8 mouse cellular contexts compared by ENCODE assay signal in the genomic region with DNA sequence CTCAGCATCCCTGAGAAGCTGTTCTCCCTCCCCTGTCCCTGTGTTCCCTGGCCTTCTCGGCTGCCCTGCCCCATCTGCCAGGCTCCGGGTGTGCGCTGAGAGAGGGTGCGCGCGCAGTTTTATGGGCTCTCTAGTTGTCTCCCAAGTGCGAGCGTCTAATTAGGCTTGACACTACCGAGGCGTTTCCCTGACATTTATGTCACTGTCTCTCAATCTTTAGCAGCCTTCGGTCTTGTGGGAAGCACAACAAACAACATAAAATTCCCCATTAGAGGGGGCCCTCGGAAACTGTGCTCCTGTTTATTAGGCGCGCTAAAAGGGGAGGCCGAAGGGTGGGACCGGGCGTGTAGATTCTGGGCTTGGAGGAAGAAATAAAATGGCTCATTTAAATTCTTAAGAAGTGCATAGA.
DNase-seq lines count a peak whose midpoint lies in the region; ATAC-seq and TF ChIP-seq lines count a peak whose summit lies in the region.

No protein-coding gene starts in this region.

- H3K4me1 ChIP-seq in kidney, postnatal 0 days (replicated peaks; ENCODE audit: insufficient read depth, low read length): no peaks in the 10 kb centered on the region
- peaks cover 32% of the 10 kb centered on the region for H3K4me1 ChIP-seq in forebrain, embryonic 13.5 days
- H3K4me1 ChIP-seq in midbrain, embryonic 16.5 days (ENCODE audit: control insufficient read depth, insufficient read depth, low read length): peaks cover 15% of the 10 kb centered on the region

- TF ChIP-seq CTCF in kidney, postnatal 0 days (IDR thresholded peaks at IDR 0.05; ENCODE audit: low read depth): no peak

- peak; percentile 61; the same call in 1 of the 2 replicates for ATAC-seq in kidney, postnatal 0 days (replicated peaks; ENCODE audit: low FRiP score, low read depth)
- peak; percentile 92 for ATAC-seq in forebrain, embryonic 13.5 days
- ATAC-seq in midbrain, embryonic 16.5 days: peak; percentile 73

- intact Hi-C loops in left cerebral cortex, postnatal 36 days (cut with DNase I): no loop called here

- DNase-seq in kidney, postnatal 0 days (ENCODE audit: low spot score): peak; percentile 47
- no peak for DNase-seq in kidney, postnatal 25 days
- DNase-seq in ZHBTc4 (ENCODE audit: low read depth, low spot score): peak; percentile 71
- peak; percentile 80 for DNase-seq in large intestine, adult 2 months (ENCODE audit: low read depth, low spot score)
- DNase-seq in natural killer cell, adult 2 months (ENCODE audit: low spot score in 2 of 2): no peak
- DNase-seq in left cerebral cortex, postnatal 36 days (ENCODE audit: low spot score in 2 of 2): no peak

- WGBS in kidney, postnatal 0 days: 3% methylated on average over 17 of the region's 17 CpGs
- under 1% methylated on average over 17 of the region's 17 CpGs for WGBS in forebrain, embryonic 13.5 days
- 8% methylated on average over 17 of the region's 17 CpGs for WGBS in large intestine, adult 2 months
- under 1% methylated on average over 17 of the region's 17 CpGs for WGBS in midbrain, embryonic 16.5 days

- peak overlapping the region; percentile 8; the same call in 1 of the 2 replicates for H3K4me3 ChIP-seq in kidney, postnatal 0 days (replicated peaks; ENCODE audit: low read depth, low read length)
- H3K4me3 ChIP-seq in forebrain, embryonic 13.5 days: peak overlapping the region; percentile 29
- H3K4me3 ChIP-seq in midbrain, embryonic 16.5 days (ENCODE audit: low read depth, low read length): peak overlapping the region; percentile 28

- no peaks in the 10 kb centered on the region for H3K36me3 ChIP-seq in kidney, postnatal 0 days (ENCODE audit: insufficient read depth, low read length)
- no peaks in the 10 kb centered on the region for H3K36me3 ChIP-seq in forebrain, embryonic 13.5 days (ENCODE audit: poor library complexity, severe bottlenecking)
- no peaks in the 10 kb centered on the region for H3K36me3 ChIP-seq in midbrain, embryonic 16.5 days (ENCODE audit: control insufficient read depth, insufficient read depth, low read length)

- no peak overlapping the region for H3K9ac ChIP-seq in kidney, postnatal 0 days (ENCODE audit: low read depth, low read length)
- H3K9ac ChIP-seq in forebrain, embryonic 13.5 days: peak overlapping the region; percentile 30; the same call in 1 of the 2 replicates
- peak overlapping the region; percentile 54; the same call in 1 of the 2 replicates for H3K9ac ChIP-seq in midbrain, embryonic 16.5 days (ENCODE audit: low read depth, low read length)

- no peak overlapping the region for H3K27ac ChIP-seq in kidney, postnatal 0 days
- 0 out of 2 replicates have a peak overlapping the region, but pooled peaks have one; percentile 22 for H3K27ac ChIP-seq in forebrain, embryonic 13.5 days
- H3K27ac ChIP-seq in midbrain, embryonic 16.5 days (ENCODE audit: low read length): no peak overlapping the region

- H3K9me3 ChIP-seq in kidney, postnatal 0 days (replicated peaks; ENCODE audit: low read length): no peaks in the 10 kb centered on the region
- H3K9me3 ChIP-seq in forebrain, embryonic 13.5 days (replicated peaks): no peaks in the 10 kb centered on the region
- H3K9me3 ChIP-seq in midbrain, embryonic 16.5 days (replicated peaks; ENCODE audit: control insufficient read depth, low read length, poor library complexity, severe bottlenecking): no peaks in the 10 kb centered on the region

- no peaks in the 10 kb centered on the region for H3K27me3 ChIP-seq in kidney, postnatal 0 days (ENCODE audit: insufficient read depth, low read length)
- H3K27me3 ChIP-seq in forebrain, embryonic 13.5 days: peaks cover 12% of the 10 kb centered on the region; the same call in 1 of the 2 replicates
- H3K27me3 ChIP-seq in midbrain, embryonic 16.5 days (ENCODE audit: control insufficient read depth, insufficient read depth, low read depth, low read length): no peaks in the 10 kb centered on the region

- peak overlapping the region; percentile 56 for H3K4me2 ChIP-seq in kidney, postnatal 0 days (ENCODE audit: low read length)
- peak overlapping the region; percentile 59 for H3K4me2 ChIP-seq in forebrain, embryonic 13.5 days
- H3K4me2 ChIP-seq in midbrain, embryonic 16.5 days (ENCODE audit: low read length): peak overlapping the region; percentile 59

Comparison
In these comparisons a context has a peak if more than half of its experiments do, and no peak if none do; other contexts are left out.
1. DNase-seq: peak in kidney, postnatal 0 days (single experiment), ZHBTc4 (single experiment) and large intestine, adult 2 months (single experiment); none in kidney, postnatal 25 days (0 of 2), natural killer cell, adult 2 months (0 of 2) and left cerebral cortex, postnatal 36 days (0 of 2).
2. Peak in every context shown above with its lines, with median percentiles within 50 percentile points of each other: ATAC-seq, H3K4me2 ChIP-seq and H3K4me3 ChIP-seq.